Mouse (Mus musculus): ENCODE data around the gene Ppp1cc.
"Not testable (repeated sequence)": the region's sequence is repeated elsewhere in the genome, so short reads cannot be mapped to it uniquely, and the experiment has no call there.

Ppp1cc gene

GRCm38 (mm10) chr5:122136508-122137408, 21.3 kb upstream of the Ppp1cc start:
- DNase-seq (ENCODE audit: low spot score in 2 of 2): peak in 1 of 2 experiments; percentile 60

GRCm38 (mm10) chr5:122138856-122139255, 19.2 kb upstream of the Ppp1cc start:
- DNase-seq (ENCODE audit: low spot score in 2 of 2): no peak

- not testable (repeated sequence) for DNase-seq (ENCODE audit: low spot score in 2 of 2)
Measured at GRCm38 (mm10) chr5:122139771-122140170, 18.3 kb upstream of the Ppp1cc start.

- no peak for DNase-seq (ENCODE audit: low spot score in 2 of 2)
Measured at GRCm38 (mm10) chr5:122140723-122141122, 17.4 kb upstream of the Ppp1cc start, which contains the start of gene Ccdc63. TSS of gene Ccdc63 (minus strand) at chr5:122140823.

GRCm38 (mm10) chr5:122142230-122142992, 15.7 kb upstream of the Ppp1cc start:
- no peak for DNase-seq (ENCODE audit: low spot score in 2 of 2)

DNA sequence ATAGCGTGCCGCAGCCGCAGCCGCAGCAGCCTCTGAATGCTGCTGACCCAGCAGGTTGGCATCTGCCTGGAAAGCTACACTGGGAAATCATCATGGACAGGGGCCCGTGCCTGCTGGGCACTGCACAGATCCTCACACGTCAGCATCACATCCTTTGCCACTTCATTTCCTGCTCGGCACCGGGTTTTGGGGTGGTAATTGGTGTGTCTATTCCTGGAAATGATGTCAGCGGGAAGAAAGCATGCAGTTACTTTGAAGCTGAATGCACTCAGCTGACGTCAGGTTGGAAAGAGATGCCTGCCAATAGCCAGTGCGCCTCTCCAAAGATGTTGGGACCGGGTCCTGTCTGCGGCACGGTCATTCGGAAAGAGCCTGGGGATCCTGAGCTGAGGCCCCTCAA, 14.5 kb upstream of the Ppp1cc start:
- DNase-seq (ENCODE audit: low spot score in 2 of 2): no peak

- no peak for DNase-seq (ENCODE audit: low spot score in 2 of 2)
Measured at GRCm38 (mm10) chr5:122144825-122145224, 13.3 kb upstream of the Ppp1cc start.

- DNase-seq (ENCODE audit: low spot score in 2 of 2): peak; percentile 60 to 64
Measured at GRCm38 (mm10) chr5:122145381-122146055, 12.6 kb upstream of the Ppp1cc start.

- DNase-seq (ENCODE audit: low spot score in 2 of 2): peak; percentile 42 to 69
Measured at GRCm38 (mm10) chr5:122146056-122146580, 12.0 kb upstream of the Ppp1cc start.

- no peak for DNase-seq (ENCODE audit: low spot score in 2 of 2)
Measured at GRCm38 (mm10) chr5:122146609-122147008, 11.5 kb upstream of the Ppp1cc start.

GRCm38 (mm10) chr5:122148107-122148506, 10.0 kb upstream of the Ppp1cc start:
- DNase-seq (ENCODE audit: low spot score in 2 of 2): no peak

- DNase-seq (ENCODE audit: low spot score in 2 of 2): no peak
Measured at GRCm38 (mm10) chr5:122149259-122149658, 8.8 kb upstream of the Ppp1cc start.

DNA sequence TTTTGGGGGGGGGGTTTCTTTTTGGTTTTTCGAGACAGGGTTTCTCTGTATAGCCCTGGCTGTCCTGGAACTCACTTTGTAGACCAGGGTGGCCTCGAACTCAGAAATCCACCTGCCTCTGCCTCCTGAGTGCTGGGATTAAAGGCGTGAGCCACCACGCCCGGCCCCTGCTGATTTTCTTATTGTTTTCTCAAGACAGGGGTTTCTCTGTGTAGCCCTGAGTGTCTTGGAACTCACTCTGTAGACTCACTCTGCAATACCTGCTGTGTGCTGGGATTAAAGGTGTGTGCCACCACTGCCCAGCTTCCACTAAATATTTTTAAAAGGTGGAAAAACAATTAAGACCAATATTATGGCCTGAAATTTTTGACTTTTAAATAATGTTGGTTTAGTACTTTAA, 5.6 kb upstream of the Ppp1cc start:
- not testable (repeated sequence) for DNase-seq (ENCODE audit: low spot score in 2 of 2)

DNA sequence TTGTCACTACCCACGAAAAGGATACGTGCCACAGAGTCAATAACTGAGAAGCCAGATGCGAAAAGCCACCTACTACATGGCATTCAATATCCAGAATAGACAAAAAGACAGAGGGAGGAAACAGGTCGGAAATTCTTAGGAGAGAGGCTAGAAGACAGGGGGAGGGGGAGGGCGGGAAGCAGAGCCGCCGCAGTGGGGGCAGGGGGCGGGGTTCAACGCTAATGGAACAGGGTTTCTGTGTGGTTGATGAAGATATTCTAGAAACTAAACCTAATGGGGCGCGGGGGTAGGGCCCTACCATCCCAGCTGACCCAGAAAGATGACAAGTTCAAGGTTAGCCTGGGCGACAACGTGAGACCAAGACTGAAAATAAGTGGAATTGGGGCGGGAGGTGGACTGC, 4.1 kb upstream of the Ppp1cc start:
- DNase-seq (ENCODE audit: low spot score in 2 of 2): no peak

DNA sequence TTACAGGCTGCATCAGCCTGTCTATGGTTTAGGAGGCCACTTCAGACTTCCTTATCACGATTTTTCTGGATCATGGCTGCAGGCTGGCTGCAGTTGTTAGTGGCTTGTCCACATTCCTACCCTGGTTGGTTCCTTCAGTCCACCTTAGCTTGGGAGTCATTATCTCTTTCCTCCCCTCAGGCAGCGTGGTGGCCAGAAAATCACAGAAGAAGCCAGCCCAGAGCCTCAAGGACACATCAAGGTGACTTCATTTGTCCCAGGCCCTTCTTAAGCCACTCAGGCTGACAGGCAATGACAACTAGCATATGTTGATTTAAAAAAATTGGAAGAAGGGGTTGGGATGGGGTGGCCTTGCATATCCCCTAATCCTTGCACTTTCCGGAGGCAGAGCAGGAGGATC, 3.3 kb upstream of the Ppp1cc start:
- no peak for DNase-seq (ENCODE audit: low spot score in 2 of 2)

DNA sequence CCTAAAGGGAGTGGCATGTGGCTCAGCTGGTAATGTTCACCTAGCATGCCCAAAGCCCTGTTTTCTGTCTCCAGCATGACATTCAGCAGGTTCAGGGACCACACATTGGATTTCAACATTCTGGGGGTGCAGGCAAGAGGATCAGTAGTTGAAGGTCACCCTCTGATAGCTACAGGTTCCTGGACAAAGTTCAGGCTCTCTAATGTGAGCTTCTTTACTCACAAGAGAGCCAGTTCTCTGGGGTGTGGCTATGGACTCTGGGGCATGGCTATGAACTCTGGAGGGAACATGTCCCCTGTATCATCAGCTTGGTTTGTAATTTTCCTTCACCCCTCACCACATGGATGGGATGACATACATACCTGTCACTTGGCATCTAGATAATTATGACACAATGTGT, 2.5 kb upstream of the Ppp1cc start:
- no peak for DNase-seq (ENCODE audit: low spot score in 2 of 2)

GRCm38 (mm10) chr5:122156486-122156885, 1.6 kb upstream of the Ppp1cc start:
- no peak for DNase-seq (ENCODE audit: low spot score in 2 of 2)

DNA sequence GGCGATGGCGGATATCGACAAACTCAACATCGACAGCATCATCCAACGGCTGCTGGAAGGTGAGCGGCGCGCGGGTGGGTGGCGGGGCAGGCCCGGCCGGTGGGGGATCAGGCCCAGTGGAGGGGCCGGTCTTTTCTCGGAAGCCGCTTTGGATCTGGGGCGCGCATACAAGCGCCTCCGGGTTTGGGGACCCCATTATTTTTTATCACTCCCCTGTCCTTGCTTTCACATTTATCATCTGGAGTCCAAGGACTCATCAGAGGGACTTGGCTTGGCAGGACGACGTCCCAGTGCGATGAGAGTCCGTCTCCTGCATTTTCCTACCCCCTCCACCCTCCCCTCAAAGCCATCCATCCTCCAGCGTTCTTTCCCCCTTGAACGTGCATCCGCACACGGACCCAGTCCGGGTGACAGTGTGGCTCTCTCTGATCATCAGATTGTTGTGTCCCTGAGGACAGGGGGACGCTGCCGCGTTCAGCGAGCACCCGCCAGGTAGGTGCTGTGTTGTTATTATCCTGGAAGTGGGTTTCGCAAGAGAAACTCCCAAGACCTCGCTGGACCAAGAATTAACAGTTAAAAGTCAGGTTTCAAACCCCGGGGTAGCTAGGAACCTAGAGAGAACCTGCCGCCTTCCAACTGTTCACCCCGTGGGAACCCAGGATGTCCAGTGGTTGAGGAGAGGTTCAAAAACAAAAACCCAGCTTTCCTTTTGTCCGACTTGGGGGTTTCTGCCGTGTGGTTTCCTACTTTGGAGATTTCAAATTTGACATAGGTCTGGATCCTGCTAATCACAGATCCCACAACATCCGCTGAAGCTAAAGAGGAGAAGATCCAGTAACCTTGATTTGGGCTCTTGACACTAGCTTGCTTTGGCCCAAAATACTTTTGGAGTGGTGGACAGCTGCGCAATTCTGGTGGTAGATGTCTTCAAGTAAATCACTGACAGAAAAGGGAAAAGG, 758 bp downstream of the Ppp1cc start:
- DNase-seq (ENCODE audit: low spot score in 2 of 2): no peak

- DNase-seq (ENCODE audit: low spot score in 2 of 2): no peak
Measured at GRCm38 (mm10) chr5:122163194-122163593, 5.1 kb downstream of the Ppp1cc start.

- no peak for DNase-seq (ENCODE audit: low spot score in 2 of 2)
Measured at GRCm38 (mm10) chr5:122164011-122164410, 5.9 kb downstream of the Ppp1cc start.

Measured in urinary bladder, adult 18-20 months (tissue).